Mouse (Mus musculus) cerebellum, adult (tissue): ENCODE measurements around the gene Rpl18a.
A peak's percentile ranks its signal among the peaks of the same experiment; 100 is the strongest.

Source experiments
- ATAC-seq: cut with Nextera tagmentation; 2 replicates; pipeline ENCODE4 v1.9.2; 2017; ENCODE audit warnings: mild to moderate bottlenecking, moderate library complexity, mixed read lengths; ENCODE audit not compliant: insufficient number of reproducible peaks, low FRiP score, low TSS enrichment

The Rpl18a gene

DNA sequence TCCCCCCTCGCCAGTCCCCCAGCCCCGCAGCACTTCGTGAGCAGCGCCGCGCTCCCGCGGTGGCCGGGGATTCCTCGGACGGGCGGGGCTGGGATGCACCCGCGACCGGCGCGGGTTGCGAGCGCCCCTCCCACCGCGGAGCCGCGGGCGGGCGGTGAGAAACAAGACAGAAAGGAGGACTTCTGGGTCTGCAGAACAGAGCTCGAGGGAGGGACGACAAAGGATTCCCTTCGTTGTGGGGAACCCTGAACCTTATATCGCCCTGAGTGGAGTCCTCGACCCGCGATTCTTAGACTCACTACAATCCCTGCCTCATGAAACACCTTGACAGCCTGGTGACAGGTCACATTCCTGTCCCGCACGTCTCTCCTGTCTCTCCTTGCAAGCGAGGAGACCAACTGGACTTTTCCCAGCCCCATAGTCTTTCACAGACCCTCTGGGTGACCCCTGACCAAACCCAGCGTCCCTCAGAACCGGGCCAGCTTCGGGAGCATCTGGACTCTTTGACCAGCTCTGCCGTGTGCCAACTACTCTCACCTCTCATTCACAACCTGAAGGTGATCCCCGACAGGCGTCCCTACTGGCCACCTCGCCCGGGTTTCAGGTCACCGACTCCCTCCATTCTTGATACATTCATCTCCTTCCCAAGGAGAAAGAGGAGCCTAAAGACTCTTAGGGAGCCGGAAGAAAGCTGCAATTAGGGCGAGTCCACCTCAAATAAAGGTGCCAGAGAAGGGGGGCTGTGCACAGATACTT lies 33.1 kb downstream of the Rpl18a start:
- ATAC-seq: no peak

DNA sequence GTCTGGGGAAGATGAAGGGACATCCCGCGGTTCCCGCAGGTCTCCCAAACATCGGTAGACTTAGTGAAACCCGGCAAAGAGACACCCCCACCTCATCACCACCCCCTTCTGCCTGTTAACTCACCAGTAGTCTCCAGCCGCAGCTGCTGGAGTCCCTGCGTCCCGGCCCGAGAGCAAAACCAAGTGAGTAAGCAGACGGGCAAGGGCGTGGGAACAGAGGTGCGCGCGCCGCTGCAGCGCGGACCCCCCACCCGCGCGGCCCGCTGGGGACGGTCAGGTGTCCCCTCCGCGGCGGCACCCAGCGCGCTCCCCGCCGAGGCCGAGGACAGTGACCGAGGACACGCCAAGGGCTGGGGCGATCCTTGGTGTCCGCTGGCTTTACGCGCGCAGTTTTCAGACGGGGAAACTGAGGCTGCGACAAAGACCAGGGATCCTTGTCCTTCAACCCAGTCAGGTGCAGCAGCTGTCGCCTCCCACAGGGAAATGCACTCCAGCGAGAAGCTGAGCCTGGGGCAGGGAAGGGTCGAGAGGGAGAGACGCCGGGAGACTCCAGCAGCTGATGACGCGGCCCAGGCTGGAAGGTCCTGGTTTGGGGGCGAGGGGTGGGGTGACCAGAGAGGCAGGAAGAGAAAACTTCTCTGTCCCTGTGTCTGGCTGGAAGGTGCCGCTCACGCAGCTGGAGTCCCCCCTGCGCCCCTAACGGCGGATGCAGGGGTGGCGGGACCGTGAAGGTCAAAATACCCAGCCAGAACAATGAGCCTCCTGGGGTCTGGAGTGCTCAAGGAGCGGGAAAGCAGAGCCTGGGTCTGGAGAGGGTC lies 34.2 kb downstream of the Rpl18a start, which contains the start of gene Kcnn1:
Gene Kcnn1, minus strand, starts transcription at position 435 of the 818 bp plus-strand sequence.
- ATAC-seq: no peak

DNA sequence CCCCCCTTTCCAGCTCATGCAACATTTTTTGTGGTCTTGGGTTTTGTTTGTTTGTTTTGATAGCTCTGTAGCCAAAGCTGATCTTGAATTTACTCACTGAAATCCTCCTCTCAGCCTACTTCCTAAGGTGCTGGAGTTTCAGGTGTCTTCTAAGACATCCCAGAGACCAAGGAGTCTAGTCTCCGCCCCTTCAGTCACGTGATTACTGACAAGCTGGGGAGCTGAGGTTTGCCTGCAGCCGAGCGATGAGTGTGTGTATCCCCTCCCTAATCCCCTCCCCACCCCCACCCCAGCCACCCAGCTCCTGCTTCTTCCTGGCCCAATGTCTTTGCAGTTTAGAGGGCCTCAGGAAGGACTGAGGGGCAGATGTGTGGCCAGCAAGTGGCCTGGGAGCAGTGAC lies 39.7 kb downstream of the Rpl18a start:
- ATAC-seq: no peak

DNA sequence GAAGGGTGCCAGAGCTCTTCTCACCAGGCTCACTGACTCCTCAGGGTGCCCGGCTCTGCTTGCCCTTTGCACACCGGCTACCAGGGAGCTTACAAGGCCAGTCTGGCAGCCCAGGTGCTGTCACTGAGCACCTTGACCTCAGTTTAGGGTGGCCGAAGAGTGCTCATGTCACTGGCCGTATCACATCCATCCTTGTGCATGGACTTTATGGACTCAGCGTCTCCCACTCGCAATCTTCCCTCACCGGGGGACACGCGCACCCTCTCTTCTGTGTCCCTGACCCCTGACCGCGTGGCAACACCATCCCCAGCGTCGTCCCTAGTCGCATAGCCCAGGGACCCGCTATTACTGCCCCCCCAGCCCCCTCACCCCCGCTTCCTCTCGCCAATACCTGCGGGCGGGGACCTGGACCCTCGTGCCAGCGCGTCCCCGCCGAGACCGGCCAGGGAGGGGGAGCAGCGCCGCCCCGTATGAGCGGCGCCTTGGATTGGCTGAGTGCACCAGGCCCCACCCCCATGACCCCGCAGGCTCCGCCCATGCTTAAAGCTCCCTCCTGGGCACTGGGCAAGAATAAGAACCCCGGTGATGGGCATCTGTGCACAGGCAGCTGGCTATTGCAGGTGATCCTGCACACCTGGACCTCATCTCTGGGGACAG lies 40.5 kb downstream of the Rpl18a start:
- peak; percentile 77 for ATAC-seq

DNA sequence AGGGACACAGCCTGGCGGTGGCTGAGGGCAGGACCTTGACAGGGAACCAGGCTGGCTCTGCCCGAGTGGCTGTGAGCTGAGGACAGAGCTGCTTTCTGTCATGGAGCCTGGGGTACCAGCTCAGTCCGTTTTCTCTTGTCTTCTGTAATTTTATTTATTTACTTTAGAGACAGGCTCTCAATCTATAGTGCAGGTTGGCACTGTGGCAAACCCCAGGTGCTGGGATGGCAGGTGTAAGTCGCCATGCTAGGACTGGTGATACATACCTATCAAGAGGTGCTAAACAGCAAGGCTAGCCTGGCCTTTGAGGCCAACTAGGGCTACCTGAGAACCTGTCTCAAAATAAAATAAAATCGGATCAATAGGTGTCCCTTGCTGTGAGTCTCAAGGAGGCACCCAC lies 41.2 kb downstream of the Rpl18a start:
- no peak for ATAC-seq

DNA sequence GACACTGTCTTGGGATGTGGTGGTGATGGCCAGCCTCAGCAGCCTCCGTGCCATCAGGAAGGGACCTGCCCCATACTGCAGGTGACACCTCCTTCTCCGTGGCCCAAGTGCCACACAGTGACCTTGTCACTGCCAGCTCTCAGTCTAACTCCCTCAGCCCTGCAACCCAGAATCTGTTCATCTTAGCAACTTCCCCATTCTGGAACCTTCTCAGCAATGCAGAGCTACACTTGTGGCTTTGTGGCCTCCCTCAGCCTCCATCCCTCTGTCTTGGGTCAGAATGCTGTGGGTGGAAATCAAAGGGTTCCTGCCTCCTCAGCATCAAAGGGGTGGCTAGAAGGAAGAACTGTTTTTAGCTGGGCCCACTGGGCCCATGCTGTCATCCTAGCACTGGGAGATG lies 43.3 kb downstream of the Rpl18a start:
- ATAC-seq: no peak

DNA sequence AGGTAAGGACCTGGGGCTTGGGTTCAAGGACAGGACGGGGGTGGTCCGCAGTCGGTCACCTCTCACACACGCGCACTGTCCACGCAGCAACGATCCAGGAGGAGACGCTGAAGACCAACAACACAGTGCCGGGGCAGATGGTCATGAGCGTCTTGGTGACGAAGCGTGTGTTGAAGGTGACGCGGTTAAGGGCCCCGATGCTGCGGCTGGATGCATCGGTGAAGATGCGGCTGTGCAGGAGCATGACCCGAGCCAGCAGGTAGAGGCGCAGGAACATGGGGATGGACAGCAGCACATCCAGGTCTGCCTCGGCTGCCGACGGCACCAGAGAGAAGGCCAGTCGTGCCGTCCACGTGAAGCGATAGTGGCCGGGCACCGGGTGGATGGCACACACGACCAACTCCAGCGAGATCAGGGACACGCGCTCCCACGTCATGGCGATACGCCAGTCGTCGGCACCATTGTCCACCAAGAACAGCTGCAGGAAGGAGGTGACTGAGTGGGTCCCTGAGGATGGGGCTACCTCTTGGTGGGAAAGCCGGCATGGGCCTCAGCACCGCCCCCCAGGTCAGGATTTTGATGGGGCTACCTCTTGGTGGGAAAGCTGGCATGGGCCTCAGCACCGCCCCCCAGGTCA lies 44.5 kb downstream of the Rpl18a start:
- ATAC-seq: no peak

DNA sequence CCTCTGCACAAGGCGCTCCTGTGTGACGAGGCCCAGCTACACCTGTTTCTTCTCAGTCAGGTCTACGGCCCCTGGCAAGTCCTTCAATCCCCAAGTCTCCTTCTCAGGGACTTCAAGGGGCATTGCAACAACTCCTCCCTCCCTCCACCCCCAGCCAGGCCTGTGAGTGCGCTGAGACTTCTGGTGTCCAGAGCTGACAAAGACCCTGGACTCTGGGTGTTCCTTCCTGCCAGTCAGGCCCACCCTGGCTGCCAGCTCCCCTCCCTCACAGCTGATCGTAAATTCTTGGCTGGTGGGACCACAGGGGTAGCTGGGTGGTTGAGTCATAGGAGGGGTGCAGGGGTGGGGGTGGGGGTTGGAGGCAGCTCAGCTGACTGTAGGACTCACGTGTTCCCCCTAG lies 45.4 kb downstream of the Rpl18a start:
- no peak for ATAC-seq

DNA sequence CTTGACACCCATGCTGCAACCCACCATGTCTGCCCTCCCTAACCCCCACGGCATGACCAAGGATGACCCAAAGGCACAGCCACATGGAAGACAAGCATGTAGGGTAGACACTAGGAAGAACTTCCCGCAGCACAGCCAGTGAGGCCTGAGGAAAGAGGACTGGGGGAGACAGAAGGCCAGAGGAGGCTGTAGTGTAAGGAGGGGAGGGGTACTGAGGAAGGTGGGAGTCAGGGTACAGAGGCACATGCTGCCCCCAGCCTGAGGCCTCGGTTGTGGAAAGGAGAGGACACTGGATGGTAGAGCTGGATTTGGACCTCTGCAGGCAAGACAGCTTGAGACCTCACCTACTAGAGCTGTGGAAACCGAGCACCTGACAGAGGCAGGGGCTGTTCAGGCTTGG lies 46.3 kb downstream of the Rpl18a start:
- no peak for ATAC-seq

DNA sequence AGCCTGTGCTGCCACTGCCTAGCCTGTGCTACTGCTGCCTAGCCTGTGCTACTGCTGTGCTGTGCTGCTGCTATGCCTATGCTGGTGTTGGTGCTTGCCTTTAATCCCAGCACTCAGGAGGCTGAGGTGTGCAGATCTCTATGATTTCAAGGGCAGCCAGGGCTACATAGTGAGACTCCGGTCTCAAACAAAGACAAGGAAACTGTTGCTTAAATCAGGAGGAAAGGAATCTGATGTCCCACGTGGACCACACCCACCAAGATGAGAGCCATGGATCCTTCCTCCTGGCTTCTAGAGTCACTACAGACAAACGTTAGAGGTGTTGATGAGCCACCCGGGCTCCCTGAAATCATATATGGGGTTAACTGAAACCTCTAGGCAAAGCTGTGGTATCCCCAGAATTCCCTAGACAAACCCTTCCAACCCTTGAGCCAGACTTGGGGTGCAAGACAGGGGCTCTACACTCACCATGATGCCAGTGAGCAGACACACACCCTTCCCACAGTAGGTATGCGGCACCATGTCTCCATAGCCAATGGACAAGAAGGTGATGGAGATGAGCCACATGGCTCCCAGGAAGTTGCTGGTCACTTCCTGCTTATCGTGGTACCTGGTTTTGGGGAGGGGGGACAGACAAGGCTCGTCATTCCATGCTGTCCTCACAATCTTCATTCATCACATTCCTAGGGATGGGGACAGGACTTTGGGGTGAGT lies 46.9 kb downstream of the Rpl18a start:
- ATAC-seq: no peak

DNA sequence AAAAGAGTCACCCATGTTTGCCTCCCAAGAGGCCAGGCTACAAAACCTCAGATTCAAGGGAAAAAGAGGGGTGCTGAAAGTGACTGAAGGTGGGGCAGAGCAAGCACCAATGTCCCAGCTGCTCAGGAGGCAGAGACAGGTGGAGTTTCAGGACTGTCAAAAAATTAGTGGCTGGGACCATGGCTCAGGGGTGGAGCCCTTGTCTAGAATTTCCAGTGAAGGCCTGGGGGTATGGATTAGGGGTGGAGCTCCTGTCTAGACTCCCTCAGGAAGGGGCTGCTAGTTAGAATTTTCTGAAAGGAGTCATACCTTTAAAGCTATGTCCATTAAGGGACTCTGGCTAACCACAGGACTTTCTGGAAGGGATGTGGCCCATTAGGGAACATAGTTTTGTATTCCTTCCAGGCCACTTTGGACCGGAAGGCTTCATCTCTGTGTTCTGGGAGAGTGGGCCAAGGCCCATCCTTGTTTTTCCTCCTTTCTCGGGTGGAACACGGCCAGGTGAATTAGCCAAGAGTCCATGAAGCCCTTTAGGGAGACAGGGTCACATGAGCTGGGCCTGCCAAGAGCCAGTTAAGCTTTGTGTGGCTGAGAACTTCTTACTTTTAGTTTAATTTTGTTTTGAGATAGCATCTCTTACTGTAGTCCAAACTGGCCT lies 47.8 kb downstream of the Rpl18a start:
- ATAC-seq: no peak

DNA sequence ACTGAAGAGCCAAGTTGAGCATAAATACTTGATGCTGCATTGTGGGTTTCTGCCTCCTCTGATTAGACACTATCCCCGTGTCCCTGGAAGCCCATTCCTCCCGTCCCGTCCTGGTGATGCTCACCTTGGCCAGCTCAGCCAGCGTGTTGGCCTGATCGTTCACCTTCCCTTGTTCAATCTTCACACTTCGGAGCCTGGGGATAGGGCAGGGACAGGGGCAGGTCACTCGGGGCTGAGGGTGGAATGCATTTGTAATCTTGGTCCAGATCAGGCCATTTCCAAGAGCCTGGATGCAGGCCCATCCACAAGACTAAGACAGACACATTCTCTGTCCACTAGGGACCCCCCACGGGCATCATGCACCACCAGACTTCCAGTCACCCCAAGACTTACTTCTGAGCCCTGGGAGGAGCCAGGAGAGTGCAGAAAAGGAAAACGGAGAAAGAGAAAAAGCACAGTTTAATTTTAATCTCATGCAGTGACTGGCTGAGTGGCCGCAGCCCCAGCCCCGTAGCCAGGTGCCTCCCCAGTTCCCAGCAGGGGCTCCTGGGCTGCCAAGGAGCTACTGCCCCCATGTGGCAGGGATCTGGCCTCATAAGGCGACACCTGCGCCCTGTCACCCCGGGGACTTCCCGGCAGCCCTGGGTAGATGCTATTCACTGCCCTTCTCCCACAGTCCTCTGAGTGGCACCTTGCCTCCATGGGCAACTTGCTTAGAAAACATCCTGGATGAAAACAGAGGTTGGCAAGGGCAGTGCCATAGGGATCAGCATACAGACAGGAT lies 50.6 kb downstream of the Rpl18a start:
- no peak for ATAC-seq

DNA sequence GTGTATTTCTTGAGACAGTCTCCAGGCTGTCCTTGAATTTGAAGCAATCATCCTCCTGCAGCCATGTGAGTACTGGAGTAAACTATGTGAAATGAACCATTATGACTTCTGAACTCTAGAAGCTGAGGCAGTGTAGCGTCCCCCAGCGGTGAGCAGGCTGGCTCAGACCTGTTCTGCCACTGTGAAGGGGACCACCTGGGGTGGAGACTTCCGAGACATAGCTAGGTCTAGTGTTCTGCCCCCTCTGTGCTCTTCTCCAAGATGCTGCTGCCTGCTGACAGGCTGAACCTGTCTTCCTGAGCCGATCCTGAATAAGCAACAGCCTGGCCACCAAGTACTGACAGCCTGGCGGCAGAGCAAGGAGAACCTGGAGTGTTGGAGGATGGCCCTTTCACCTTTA lies 52.1 kb downstream of the Rpl18a start:
- no peak for ATAC-seq
